Mouse (Mus musculus): ENCODE measurements around the gene Dnah3. TPM values are rescaled to one million over a fixed set of nuclear protein-coding genes. Genes with fewer than 3 reads are reported as not detected.

Dnah3 gene
- total RNA-seq, 2 experiments from 2014 or later = 0.09 to 0.14 TPM

GRCm38 (mm10) chr7:119894818-119895544, 200.1 kb downstream of the Dnah3 start:
- intact Hi-C loops (cut with DNase I) = loop anchor here (1.0 to 5.0 kb wide), 2 partner anchors 19 to 207 kb away; partner anchors contain the start of gene Tmem159

GRCm38 (mm10) chr7:119892742-119893141, 202.3 kb downstream of the Dnah3 start:
- no peak for DNase-seq (ENCODE audit: low spot score in 2 of 2)
- intact Hi-C loops (cut with DNase I) = no loop called here

More at GRCm38 (mm10) chr7:119894818-119895544, 200.1 kb downstream of the Dnah3 start:
- no peak for DNase-seq (ENCODE audit: low spot score in 2 of 2)

GRCm38 (mm10) chr7:119892198-119892597, 202.9 kb downstream of the Dnah3 start:
- intact Hi-C loops (cut with DNase I) = no loop called here
- no peak for DNase-seq (ENCODE audit: low spot score in 2 of 2)

- intact Hi-C loops (cut with DNase I) = no loop called here
- no peak for DNase-seq (ENCODE audit: low spot score in 2 of 2)
These were observed 207.2 kb downstream of the Dnah3 start for GRCm38 (mm10) chr7:119887887-119888286.

GRCm38 (mm10) chr7:119881229-119881628, 213.9 kb downstream of the Dnah3 start:
- intact Hi-C loops (cut with DNase I) = no loop called here
- DNase-seq (ENCODE audit: low spot score in 2 of 2) = no peak

GRCm38 (mm10) chr7:119880345-119880744, 214.7 kb downstream of the Dnah3 start:
- no peak for DNase-seq (ENCODE audit: low spot score in 2 of 2)
- intact Hi-C loops (cut with DNase I) = no loop called here

- intact Hi-C loops (cut with DNase I) = no loop called here
- DNase-seq (ENCODE audit: low spot score in 2 of 2) = no peak
These were observed 215.9 kb downstream of the Dnah3 start for GRCm38 (mm10) chr7:119879171-119879570.

GRCm38 (mm10) chr7:119875776-119876440, 219.2 kb downstream of the Dnah3 start:
- peak; percentile 55 to 93 for DNase-seq (ENCODE audit: low spot score in 2 of 2)
- intact Hi-C loops (cut with DNase I) = loop anchor here (1.0 kb wide), 1 partner anchor 19 kb away; the partner anchor contains the start of gene Lyrm1

GRCm38 (mm10) chr7:119873050-119873449, 222.0 kb downstream of the Dnah3 start:
- no peak for DNase-seq (ENCODE audit: low spot score in 2 of 2)
- intact Hi-C loops (cut with DNase I) = no loop called here

Other genes starting within 250 kb of the Dnah3 start
- 10 to 100 TPM; 11.6 to 12.1 TPM for gene Lyrm1, start 199.4 kb downstream of the Dnah3 start, total RNA-seq (2021)
- gene Dcun1d3, start 199.0 kb downstream of the Dnah3 start, total RNA-seq (2021) = 10 to 100 TPM; 29.8 to 35.6 TPM
- 10 to 100 TPM; 11.4 to 12.6 TPM for gene Tmem159, start 7.1 kb upstream of the Dnah3 start, total RNA-seq (2021)
- not detected for gene Zp2, start 50.0 kb upstream of the Dnah3 start, total RNA-seq (2021)
- under 1 TPM; 0.21 to 0.34 TPM for gene Anks4b, start 78.6 kb upstream of the Dnah3 start, total RNA-seq (2021)
- 100 to 1,000 TPM in 1 of 2 experiments, 10 to 100 TPM in 1; 93.0 to 101 TPM for gene Crym, start 106.8 kb upstream of the Dnah3 start, total RNA-seq (2021)
- gene Abca14, start 108.7 kb upstream of the Dnah3 start, total RNA-seq (2021) = not detected
- not detected for gene Abca15, start 233.4 kb upstream of the Dnah3 start, total RNA-seq (2021)

Measured in left cerebral cortex, postnatal 25 days (tissue).